ENCODE assay signal across 7 mouse cellular contexts in the genomic region with DNA sequence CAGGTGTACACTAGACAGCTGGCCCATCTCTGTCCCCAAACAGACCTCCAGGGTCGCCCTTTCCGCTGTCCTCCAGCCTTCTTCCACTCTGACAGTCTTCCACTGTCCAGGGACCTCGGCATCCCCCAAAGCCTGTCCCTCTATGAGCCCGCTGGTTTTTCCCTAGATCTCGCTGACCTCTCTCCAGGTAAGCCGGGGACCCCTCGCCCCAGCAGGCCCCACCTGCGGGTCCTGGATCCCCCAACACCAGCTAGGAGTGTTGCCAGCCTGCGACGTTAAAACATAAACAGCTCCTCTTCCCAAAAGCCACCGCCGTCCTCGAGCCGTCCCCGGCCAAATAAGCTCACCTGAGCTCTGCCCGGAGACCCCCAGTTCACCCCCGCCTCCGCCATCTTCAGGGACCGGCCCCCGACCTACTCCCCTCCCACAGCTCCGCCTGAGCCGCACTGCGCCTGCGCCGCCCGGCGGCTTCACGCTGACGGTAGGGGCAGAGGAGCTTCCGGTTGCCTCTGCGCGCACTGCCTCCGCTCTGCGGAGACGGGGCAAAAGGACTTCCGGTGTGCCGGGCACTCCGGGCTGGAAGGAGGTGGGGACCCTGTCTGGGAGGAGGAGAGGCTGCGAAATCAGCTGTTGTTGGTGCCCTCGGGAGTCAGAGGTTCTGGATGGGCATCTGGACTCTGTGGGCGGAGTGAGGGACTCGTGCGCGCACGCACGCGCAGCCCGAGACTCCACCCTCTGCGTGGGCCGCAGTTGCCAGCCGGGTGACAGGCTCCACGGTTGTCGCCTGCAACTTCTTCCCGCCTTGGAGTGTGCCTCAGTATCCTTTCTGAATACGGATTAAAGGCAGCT. TPM values are rescaled to one million over a fixed set of nuclear protein-coding genes. Genes with fewer than 3 reads are reported as not detected.
DNase-seq lines count a peak whose midpoint lies in the region; ATAC-seq lines count a peak whose summit lies in the region.

No protein-coding gene starts in this region.

- H3K36me3 ChIP-seq in embryonic facial prominence, embryonic 11.5 days (replicated peaks; ENCODE audit: control insufficient read depth, insufficient read depth, low read depth, low read length): no peaks in the 10 kb centered on the region
- no peaks in the 10 kb centered on the region for H3K36me3 ChIP-seq in limb, embryonic 11.5 days (ENCODE audit: control insufficient read depth, insufficient read depth, low read length)
- H3K36me3 ChIP-seq in midbrain, embryonic 14.5 days (ENCODE audit: control insufficient read depth, insufficient read depth, low read length): no peaks in the 10 kb centered on the region

- H3K4me2 ChIP-seq in embryonic facial prominence, embryonic 11.5 days (ENCODE audit: low read depth, low read length): peak overlapping the region; percentile 74
- H3K4me2 ChIP-seq in limb, embryonic 11.5 days (ENCODE audit: low read depth, severe bottlenecking): peak overlapping the region; percentile 85
- H3K4me2 ChIP-seq in midbrain, embryonic 14.5 days (ENCODE audit: low read length): peak overlapping the region; percentile 91

- no peaks in the 10 kb centered on the region for H3K9me3 ChIP-seq in embryonic facial prominence, embryonic 11.5 days (replicated peaks; ENCODE audit: control insufficient read depth, low read length)
- H3K9me3 ChIP-seq in limb, embryonic 11.5 days (ENCODE audit: control insufficient read depth, low read length): no peaks in the 10 kb centered on the region
- no peaks in the 10 kb centered on the region for H3K9me3 ChIP-seq in midbrain, embryonic 14.5 days (ENCODE audit: control insufficient read depth, low read length)

- H3K9ac ChIP-seq in embryonic facial prominence, embryonic 11.5 days (replicated peaks; ENCODE audit: low read length): peak overlapping the region; percentile 75
- H3K9ac ChIP-seq in limb, embryonic 11.5 days (ENCODE audit: low read length): peak overlapping the region; percentile 84
- peak overlapping the region; percentile 83 for H3K9ac ChIP-seq in midbrain, embryonic 14.5 days (replicated peaks; ENCODE audit: low read length)

- no peaks in the 10 kb centered on the region for H3K27me3 ChIP-seq in embryonic facial prominence, embryonic 11.5 days (ENCODE audit: control insufficient read depth, insufficient read depth, low read length)
- H3K27me3 ChIP-seq in limb, embryonic 11.5 days (ENCODE audit: control insufficient read depth, insufficient read depth, low read length): no peaks in the 10 kb centered on the region
- H3K27me3 ChIP-seq in midbrain, embryonic 14.5 days (ENCODE audit: control insufficient read depth, insufficient read depth, low read length): no peaks in the 10 kb centered on the region

- H3K27ac ChIP-seq in embryonic facial prominence, embryonic 11.5 days (replicated peaks; ENCODE audit: low read depth, low read length): peak overlapping the region; percentile 60
- peak overlapping the region; percentile 66 for H3K27ac ChIP-seq in limb, embryonic 11.5 days (replicated peaks; ENCODE audit: low read depth, low read length)
- peak overlapping the region; percentile 93 for H3K27ac ChIP-seq in midbrain, embryonic 14.5 days (replicated peaks; ENCODE audit: low read depth, low read length)

- no peaks in the 10 kb centered on the region for H3K4me1 ChIP-seq in embryonic facial prominence, embryonic 11.5 days (ENCODE audit: control insufficient read depth, insufficient read depth, low read length)
- no peaks in the 10 kb centered on the region for H3K4me1 ChIP-seq in limb, embryonic 11.5 days (ENCODE audit: control insufficient read depth, insufficient read depth, low read length)
- H3K4me1 ChIP-seq in midbrain, embryonic 14.5 days (ENCODE audit: control insufficient read depth, insufficient read depth, low read length): peaks cover 22% of the 10 kb centered on the region

- peak overlapping the region; percentile 84 for H3K4me3 ChIP-seq in embryonic facial prominence, embryonic 11.5 days (ENCODE audit: low read depth, low read length)
- H3K4me3 ChIP-seq in limb, embryonic 11.5 days (ENCODE audit: low read depth, low read length): peak overlapping the region; percentile 49
- peak overlapping the region; percentile 86 for H3K4me3 ChIP-seq in midbrain, embryonic 14.5 days (replicated peaks; ENCODE audit: low read depth, low read length)

- under 1% methylated on average over 55 of the region's 55 CpGs for WGBS in embryonic facial prominence, embryonic 11.5 days
- under 1% methylated on average over 54 of the region's 55 CpGs for WGBS in limb, embryonic 11.5 days
- under 1% methylated on average over 55 of the region's 55 CpGs for WGBS in midbrain, embryonic 14.5 days

- peak; percentile 97 for ATAC-seq in embryonic facial prominence, embryonic 11.5 days (replicated peaks; ENCODE audit: insufficient number of reproducible peaks, low FRiP score, low TSS enrichment, low read depth)
- peak; percentile 98 for ATAC-seq in limb, embryonic 11.5 days (ENCODE audit: insufficient number of reproducible peaks, low FRiP score, low TSS enrichment, low read depth)
- ATAC-seq in midbrain, embryonic 14.5 days (ENCODE audit: low FRiP score, low TSS enrichment): peak; percentile 98

- peak; percentile 98 for DNase-seq in adrenal gland, postnatal 14 days
- peak; percentile 93 for DNase-seq in embryonic facial prominence, embryonic 11.5 days (ENCODE audit: low spot score)
- DNase-seq in heart, adult 11 months: peak; percentile 100
- peak; percentile 93 for DNase-seq in kidney, adult 18-20 months
- peak; percentile 91 for DNase-seq in limb, embryonic 11.5 days (ENCODE audit: low spot score)
- peak; percentile 97 for DNase-seq in midbrain, embryonic 14.5 days
- peak; percentile 90 to 93 for DNase-seq in spleen, adult 18-20 months

RNA-seq across cellular contexts. Expression of gene Insig2, which starts 4.8 kb away (rescaled TPM):
- 49.2 and 57.3 TPM in 2 replicates for total RNA-seq in adrenal gland, postnatal 14 days (2021)
- 14.6 and 17.8 TPM in 2 replicates for polyA plus RNA-seq in embryonic facial prominence, embryonic 11.5 days (2014; fragmentation: Nextera tagmentation; extraction: Ambion mirVana)
- 12.9 and 17.0 TPM in 2 replicates for polyA plus RNA-seq in limb, embryonic 11.5 days (2014; fragmentation: Nextera tagmentation; extraction: Ambion mirVana)
- polyA plus RNA-seq in midbrain, embryonic 14.5 days (2014; fragmentation: Nextera tagmentation; extraction: Ambion mirVana): 28.6 and 30.5 TPM in 2 replicates

Comparison
In these comparisons a context has a peak if more than half of its experiments do, and no peak if none do; other contexts are left out.
1. Peak in every context shown above with its lines: DNase-seq, ATAC-seq, H3K4me3 ChIP-seq and H3K27ac ChIP-seq.